Mouse (Mus musculus) CD4-positive helper T cell, adult 2 months (primary cell): ENCODE results near the gene A930017K11Rik.

Experiments
- DNase-seq: peaks from one replicate; pipeline ENCODE4 v3.0.0-alpha.2; 2012; ENCODE audit warnings: low read depth, missing footprints, low spot score

The A930017K11Rik gene

DNA sequence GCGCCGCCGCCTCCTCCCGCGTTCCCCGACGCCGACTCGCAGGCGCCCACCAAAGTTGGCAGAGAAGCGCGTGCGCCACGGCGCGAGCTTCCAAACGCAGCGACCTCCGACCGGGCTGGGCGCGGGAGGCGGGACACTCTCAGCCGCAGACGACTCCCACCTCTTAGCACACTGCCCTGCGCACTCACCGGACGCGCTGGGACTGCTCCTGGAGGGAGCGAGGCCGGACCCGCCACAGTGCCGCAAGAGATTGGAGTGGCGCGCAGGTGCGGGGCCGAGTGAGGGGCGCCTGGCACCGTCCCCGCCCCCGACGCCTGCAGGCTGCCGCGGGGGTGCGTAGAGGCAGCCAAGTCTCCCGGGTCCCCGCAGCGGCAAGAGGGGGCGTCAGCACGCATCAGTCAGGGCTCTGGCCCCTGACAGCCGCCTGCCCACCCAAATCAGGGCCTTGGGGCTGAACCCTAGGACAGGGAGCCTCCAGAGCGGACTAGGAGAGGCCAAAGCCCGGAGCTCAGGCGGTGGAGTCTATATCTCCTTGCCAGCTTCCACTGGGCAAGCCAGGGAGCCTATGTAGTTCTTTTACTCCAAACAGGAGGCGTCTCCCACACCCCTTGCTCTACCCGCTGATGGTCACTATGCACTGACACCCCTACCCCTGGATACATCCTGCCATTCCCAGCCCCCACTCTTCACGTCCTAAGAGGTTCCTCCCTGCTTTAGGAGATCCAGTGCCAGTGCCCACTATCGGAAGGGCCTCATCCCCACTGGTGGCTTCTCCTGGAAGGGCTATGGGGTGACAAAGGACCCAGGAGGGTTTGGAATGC, at the start of gene A930017K11Rik:
Gene A930017K11Rik (minus strand): TSS at position 763 of the 821 bp plus-strand sequence.
- DNase-seq: no peak

DNA sequence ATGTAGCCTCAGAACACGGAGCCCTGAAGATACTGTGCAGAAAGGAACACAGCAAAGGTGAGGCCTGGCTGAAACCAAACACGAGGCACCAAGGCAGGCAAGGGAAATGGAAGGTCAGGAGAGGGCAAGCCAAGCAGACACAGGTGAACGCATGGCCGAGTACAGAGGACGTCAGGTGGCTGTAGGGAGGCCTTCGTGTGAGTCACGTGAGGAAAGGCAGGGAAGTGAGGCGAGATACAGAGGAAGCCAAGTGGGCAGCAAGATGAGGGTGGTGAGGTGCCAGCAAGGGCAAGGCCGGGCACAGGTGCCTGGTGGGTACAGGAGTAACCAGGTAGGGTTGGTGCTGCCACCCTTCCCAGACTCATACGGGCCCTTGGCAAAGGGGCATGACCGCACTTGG, 46.1 kb upstream of the A930017K11Rik start:
- DNase-seq: no peak

DNA sequence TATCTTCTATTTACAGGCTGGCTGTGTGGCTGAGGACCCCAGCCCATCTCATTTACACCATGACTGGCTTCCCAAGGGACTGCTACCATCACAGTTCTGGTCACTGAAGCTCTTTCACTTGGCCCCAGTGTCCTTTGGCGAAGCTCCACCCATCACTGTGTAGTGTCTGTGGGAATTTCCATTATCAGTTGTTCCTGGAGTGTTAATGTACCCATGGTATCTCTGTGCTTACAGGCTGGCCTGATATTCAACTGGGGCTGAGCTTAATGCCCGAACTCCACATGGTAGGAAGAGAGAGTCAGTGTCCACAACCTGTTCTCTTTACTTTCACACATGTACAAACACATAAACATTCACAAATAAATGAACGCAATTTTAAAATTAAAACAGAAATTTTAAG, 41.1 kb upstream of the A930017K11Rik start:
- no peak for DNase-seq

DNA sequence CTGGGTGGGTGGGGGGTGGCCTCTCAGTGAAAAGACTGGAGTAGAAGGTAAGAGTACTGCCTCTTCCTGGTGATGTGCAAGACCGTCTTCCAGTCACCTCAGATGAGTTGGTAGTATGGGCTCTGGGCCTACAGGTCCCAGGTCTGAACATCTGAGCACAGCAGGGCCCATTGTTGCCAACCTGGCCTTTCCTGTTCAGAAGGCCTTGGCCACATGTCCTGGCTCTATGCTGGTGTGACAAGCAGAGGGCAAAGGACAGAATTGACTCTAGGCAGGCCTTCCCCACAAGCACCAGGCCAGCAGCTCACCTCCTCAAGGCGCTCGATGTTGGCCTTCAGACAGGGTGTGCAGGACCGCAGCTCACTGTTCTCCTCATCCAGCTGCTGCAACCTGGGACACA, 39.9 kb upstream of the A930017K11Rik start:
- no peak for DNase-seq

DNA sequence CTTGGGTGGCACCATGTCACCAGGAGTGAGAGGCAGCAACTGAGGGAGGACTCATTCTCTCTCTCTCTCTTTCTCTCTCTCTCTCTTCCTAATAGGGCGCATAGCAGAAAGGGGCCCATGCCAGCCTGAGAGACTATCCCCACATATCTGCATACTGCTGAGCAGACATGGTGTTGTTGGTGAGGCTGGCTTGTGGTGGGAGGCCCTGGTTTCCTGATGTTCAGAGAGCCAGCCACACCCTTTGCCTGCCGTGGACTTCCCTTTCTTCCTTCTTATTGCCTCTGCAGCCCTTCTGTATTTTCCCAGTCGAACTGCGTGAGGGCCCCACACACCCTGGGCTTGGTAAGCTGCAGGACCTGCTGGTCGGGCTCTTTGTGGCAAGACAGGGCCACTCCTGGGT, 38.0 kb upstream of the A930017K11Rik start:
- DNase-seq: no peak

DNA sequence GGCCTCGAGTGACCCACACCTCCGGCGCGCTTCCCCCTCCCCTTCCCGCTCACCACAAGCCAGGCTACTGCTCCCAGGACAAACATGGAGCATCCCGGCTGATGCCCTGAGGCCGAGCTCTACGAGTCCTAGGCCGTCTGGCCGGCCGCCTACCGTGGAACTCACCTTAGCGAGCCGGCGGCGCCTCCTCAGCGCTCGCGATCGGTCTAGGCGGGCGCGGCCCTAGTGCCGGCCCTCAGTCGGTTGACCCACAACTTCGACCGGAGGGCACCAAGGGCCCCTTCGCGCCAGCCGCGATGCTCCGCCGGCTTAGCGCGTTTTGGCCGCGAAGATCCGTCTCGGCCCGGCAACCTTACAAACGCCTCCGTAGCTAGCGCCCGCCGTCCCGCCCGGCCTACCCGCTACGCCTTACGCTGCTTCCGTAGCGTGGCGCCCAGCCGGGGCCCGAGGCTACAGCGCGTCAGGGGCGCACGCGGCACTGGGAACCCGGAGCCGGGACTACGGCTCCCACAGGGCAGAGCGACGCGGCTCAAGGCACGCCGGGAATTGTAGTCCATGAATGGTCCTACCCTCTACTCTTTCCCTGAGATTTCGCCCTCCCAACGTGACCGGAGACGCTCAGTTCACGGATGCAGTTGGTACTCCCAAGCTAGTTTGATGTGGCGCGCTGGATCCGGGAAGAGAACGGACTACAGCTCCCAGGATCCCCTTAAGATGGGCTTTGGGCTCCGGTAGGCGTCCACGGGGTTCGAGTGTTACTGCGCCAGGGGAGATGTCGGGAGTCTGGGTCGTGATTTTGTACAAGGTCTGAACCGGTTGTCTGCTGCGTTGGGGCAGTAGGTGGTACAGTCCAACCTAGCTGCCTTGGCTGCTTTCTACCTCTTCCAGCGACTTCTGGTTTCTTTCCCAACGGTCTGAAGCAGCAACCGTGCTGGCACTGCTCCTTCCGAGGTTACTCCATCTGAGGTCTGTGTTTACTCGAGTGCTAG, 33.2 kb upstream of the A930017K11Rik start, which contains the start of gene Capn15:
Gene Capn15 (minus strand): TSS at position 491 of the 989 bp plus-strand sequence.
- peak; percentile 93 for DNase-seq

DNA sequence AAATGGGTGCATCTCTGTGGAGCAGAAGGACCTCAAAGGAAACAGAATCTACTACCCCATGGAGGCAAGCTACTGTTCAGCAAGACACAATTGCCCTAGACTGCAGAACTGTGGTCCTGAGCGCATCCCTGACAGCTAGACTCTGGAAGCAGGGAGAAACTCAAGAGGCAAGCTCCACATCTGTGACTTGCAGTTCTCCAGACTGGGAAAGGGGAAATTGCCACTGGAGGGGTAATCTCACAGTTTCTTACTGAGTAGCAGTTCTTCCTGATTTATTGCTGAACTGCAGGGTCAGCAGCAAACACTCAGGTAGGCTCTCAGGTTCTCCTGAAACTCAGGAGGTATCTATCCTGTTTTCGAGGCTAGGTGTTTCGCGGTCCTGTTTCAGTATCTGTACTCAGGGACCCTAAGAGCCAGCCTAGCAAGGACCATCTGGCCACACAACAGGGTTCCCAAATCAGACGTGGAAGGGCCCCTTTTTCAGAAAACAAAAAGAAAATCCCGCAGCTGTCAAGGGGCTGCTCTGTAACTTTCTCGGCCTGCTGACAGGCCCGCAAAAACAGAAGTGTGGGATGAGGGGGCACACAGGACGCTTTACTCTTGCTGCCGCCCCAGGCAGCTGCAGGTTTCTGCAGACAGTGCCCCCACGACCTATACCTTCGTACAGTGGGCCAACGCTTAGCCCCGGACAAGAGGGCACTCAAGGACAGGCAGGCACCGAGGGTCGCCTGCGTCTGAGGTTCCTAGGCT, 32.4 kb upstream of the A930017K11Rik start:
- no peak for DNase-seq

DNA sequence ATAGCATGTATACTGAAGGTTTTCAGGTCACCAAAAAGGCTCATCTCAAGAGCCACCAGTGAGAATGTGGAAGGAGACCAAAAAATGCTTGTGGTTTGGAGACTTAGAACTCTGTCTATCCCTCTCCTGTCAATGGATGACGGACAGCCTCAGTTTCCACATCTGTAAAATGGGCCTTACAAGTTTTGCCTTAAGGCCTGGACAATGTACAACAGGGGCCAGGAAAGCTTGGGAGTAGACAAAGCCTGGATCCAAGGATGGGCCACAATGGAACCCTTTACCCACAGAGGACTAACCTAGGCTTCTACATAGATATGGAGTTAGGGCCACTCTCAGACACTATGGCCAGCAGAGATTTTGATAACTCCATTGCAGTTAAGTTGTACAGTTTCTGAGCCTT, 31.7 kb upstream of the A930017K11Rik start:
- no peak for DNase-seq

DNA sequence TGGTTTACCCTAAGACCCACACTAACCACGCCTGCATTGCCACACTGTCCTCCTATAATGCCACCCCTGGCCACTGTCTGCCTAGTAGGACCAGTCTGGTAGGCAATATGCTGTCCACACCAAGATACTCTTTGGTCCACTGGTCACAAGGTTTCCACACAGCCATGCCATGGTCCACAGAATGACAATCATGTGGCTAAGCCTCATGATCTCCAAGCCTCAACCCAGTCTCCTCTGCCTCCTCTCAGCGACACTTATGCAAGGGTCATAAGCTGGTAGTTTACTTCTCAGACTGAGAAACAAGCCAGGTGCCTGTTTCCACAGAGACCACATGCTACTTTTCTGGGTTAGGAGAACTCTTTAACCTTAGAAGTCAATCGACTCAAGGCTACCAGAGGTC, 30.5 kb upstream of the A930017K11Rik start:
- no peak for DNase-seq

DNA sequence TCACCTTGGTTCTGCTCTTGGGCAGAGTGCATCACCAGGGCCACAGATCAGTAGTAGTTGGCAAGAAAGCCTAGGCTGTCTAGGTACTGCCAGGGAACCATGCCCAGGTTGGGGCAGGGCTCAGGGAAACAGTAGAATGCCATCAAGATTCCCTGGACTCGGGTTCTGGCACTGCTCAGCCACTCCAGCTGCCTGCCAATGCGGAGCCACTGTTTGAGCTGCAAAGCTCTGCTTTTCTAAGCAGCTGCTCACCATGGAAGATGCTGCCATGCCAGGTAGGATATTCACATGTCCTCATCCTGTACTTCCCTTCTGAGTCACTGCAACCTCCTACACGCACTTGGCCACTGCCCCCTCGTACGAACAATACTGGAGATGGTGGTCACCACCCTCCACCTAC, 28.5 kb upstream of the A930017K11Rik start:
- no peak for DNase-seq

DNA sequence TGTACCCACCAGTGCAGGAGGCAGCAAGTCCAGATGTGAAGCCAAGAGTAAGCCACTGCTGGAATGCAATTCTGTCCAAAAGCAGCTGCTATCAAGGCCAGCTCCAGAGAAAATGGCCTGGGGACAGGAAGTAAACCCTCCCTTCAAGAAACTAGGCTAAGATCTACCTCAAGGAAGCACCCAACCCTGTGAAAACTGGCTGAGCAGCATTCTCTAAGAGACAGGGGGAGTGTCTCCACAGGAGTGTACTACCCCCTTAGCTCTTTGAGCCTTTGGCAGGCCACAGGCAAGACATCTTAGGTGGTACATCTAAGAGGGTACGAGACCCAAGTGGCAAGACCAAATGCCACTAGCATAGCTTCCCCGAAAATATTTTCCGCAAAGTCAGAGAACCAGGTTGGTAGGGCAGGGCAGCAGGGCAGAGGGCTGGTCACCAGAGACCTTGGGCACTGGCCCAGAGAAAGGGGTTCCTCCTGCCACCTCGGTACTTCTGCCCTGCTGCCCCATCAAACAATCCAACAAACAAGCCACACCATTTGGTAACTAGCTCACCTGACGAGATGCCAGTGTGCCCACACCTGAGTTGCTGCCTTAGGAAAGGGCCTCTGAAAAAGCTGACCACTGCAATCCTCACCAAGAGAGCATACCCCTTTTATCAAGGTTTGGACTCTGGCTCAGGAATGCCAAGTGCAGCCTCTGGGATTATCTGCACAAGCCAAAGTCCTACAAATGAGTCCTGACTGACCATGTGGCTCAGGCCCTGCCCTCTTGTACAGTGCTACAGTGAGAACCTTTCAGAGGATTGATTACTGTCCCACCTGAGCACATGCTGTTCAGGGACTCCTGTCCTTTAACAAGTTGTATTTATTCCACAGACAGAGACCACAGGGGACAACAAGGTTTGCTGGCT, 27.7 kb upstream of the A930017K11Rik start:
- DNase-seq: no peak

DNA sequence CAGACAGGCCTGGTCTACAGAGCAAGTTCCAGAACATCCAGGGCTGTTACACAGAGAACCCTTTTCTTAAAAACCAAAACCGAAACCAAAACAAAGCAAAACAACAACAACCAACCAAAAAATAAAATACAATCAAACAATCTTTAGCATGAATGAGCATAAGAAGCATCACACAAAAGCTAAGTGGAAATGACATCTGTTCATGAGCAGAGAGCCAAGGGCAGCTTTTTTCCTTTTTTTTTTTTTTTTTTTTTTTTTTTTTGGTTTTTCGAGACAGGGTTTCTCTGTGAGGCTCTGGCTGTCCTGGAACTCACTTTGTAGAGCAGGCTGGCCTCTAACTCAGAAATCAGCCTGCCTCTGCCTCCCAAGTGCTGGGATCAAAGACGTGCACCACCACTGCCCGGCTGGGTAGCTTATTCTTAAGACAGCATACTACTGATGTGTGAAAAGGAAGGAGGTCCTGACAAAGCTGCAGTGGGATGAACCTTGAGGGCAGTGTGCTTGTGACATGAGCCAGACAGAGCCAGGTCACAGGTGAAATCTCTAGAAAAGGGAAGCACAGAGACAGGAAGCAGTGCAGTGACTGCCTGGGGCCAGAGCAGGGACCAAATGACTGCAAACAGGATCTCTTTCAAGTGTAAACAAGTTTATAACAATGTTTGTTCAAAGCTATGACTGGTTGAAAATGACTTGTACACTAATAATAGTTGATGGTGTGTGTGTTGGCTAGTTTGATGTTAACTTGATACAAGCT, 18.8 kb upstream of the A930017K11Rik start:
- DNase-seq: peak; percentile 35

DNA sequence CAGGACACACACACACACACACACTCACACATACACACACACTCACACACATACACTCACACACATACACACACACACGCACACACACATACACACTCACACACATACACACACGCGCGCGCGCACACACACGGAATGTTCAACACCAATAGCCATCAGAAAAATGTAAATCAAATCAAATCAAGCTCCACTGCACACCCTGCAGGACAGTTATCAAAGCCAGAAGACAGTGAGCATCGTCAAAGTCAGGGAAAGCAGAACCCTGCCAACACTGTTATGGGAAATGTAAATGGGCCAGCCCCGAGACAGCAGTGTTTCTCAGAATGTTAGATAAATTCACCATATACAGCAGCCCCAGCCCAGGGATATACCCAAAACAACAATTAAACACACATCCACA, 18.1 kb upstream of the A930017K11Rik start:
- DNase-seq: peak; percentile 43

DNA sequence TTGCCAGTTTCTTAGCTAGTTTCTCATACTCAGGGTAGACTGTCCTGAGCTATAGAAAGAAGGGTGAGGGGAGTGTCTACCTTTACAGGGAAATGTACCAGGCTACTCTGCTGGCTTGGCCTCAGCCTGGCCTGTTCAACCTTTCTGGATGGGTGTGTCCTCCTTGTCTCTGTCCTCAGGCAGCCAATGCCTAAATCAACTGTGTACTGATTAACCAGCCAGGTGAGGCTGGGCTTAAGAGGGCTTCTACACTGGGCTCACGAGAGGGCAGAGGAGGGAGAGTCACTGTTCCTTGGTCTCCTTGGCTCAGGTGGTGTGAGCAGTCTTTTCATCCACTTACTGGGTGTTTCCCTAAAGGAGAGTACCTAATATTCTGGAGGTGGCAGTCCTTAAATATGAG, 15.8 kb upstream of the A930017K11Rik start:
- no peak for DNase-seq

DNA sequence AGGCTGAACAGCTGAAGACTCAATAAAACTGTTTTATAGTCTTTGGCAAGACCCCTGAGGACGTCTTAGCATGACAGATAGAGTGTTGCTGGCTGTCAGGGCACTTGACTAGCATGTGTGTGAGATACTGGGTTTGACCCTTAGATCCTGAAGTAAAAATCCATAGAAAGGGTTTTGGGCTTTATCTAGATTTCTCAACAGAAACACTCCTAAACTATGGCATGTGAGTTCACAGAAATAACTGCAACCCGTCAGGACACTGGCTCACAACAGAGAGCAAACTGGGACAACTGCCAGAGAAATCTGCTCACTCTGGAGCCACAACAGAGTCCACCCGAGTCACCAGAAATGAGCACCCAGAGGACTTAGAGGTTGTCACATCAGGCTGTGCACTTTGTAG, 15.3 kb upstream of the A930017K11Rik start:
- no peak for DNase-seq

DNA sequence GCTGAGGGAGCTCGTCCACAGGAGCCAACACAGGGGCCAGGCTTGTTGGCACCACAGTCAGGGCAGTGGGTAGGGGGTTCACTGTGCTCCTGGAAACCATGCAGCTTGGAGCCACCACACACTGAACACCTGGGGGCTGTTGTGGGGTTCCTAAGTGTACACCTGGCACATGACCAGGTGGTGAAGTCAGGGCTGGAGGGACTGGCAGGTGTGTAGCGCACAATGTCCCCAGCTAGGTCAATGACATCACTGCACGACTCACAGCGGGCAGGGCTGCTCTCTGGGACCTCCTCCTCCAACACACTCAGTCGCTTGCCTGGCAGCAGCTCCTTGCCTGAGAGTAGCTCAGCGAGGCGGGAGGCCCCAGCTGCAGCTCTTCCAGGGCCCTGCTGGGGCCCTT, 11.9 kb upstream of the A930017K11Rik start:
- DNase-seq: no peak

DNA sequence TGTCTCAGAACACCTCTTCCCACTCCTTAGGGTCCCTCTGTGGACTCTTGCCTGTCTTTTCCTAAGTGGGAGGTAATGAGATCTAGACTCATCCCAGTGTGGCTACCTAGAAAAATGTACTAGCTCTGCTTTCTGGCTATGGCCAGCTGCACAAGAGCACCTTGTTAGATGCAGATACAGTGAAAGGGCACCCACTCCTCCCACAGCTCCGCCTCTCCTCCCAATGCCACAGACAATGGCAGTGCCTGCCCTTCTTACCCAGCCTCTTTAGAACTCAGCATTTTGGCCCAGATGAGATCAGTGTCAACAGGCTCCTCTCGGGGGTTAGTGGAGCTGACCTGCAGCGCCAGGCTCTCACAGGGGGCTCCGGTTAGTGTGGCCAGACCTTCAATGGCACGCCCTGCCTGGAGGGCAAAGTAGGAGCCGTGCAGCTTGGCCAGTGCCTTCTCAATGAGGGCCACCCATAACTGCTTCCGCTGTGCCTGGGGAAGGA, 10.1 kb upstream of the A930017K11Rik start:
- DNase-seq: no peak

DNA sequence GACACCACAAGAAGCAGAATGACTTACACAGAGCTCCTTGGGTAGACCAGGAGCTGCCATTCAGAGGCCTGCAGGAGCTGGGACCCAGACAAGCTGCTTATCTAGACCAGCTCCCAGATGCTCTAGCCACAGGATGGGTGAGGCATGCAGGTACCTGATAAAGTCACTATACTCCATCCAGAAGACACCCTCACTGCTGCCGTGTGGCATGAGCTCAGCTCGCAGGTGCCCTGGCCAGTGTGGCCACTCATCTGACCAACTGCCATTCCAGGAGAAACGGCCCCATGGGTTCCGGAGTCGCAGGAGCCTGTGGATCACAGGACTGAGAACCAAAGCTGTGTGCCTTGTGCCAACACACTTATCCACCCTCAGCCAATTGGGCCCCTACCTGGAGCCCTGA, 9.2 kb upstream of the A930017K11Rik start:
- DNase-seq: no peak

DNA sequence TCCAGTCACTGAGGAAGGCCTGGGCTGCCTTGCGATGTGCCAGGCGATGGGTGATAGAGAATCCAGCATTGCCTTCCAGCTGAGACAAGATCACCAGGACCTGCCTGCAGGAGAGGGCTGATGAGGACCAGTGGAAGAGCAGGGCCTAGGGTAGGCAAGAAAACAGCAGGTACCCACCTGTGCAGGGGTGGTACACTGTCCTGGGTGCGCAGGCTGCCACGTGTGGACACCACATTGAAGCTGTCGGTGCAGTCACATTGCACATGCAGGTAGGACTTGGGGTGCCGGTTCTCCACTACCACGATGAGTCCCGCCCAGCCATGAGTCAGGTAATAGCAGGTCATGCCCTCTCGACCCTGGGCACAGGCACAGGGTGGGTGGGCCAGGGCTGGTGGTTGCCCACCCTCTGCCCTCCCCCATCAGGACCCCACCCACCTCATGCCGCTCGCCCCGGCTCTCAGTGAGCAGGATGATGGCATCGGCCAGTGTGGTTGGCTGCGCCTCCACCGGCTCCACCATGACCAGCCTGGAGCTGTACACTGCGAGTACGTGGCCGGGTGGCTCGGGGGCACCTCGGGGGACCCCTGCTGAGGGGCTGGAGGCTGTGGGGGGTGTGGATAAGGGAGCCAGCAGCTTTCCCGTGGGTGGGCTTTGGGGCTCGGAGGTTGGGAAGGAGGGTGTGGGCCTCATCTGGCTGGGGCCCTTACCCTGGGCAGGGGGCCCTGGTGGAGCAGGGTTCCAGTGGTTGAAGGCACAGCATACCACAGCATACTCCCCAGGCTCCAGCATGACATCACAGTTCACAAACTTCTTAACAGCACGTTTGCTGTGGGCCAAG, 7.5 kb upstream of the A930017K11Rik start:
- DNase-seq: no peak
